Mouse (Mus musculus): Measurements from ENCODE around the gene Gabra4.
"Not testable (repeated sequence)": the region's sequence is repeated elsewhere in the genome, so short reads cannot be mapped to it uniquely, and the experiment has no call there.

Gabra4 gene

GRCm38 (mm10) chr5:71525486-71525885 is 132.6 kb downstream of the Gabra4 start:
- DNase-seq (ENCODE audit: low read depth, low spot score), result not testable (repeated sequence)
